Mouse (Mus musculus) urinary bladder, adult 2 months (tissue): Measurements from ENCODE around the gene Tmem126b. TPM values are rescaled to one million over a fixed set of nuclear protein-coding genes. Genes with fewer than 3 reads are reported as not detected.

Experiments
- DNase-seq: peaks from one replicate; pipeline ENCODE4 v3.0.0; 2022; ENCODE audit warnings: low spot score
- polyA plus RNA-seq: library from polyadenylated mRNA; depleted of rRNA; stranded (reverse); fragments of >200 nt; gene quantifications from 2 replicates; pipeline ENCODE4 v1.2.3, GENCODE M21; 2012; rRNA removed

Tmem126b gene
- 19.1 and 21.1 TPM in 2 replicates for polyA plus RNA-seq

DNA sequence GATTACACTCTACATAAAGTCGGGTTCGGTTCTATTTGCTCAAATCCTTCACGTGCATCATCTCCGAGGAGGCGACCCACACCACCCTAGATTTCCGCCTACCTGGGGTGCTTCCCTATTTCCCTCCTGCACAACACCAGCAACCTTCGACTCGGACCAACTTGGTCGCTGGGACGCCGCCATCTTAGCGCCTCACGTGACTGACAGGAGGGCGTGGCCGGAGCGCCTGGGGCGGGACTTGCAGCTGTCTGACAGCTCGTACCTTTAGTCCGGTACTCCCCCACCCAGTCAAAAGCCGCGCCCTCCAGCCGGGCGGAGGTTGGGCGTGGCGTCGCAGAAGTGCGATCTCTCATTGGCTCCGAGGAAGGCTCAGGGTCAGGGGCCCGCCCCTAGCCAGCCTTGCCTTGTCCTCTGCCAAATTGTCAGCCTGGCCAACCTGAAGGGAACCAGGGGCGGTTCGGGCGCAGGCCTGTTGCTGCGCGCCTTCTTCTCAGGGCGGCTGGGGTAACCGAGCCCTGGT is at the start of gene Tmem126b:
Tmem126b (minus strand) TSS at position 209 of the 520 bp plus-strand sequence.
- peak; percentile 95 for DNase-seq

DNA sequence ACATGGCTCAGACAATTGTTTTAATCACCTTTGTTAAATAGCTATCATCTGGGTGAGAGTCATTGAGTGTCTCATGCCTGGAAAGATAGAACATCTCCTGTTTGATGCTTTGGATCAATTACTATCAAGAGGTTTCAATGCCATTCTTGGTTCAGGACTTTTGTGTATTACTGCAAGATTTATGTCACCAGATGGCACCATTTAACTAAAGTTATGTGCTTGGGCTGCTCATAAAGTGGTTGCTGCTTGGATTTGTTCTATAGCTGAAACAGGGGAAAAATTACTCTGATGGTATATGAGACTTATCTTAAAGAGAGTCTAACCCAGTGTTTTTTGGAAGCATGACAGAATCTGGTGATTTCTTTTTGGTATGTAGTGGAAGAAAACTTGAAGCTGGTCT is 36.5 kb upstream of the Tmem126b start:
- no peak for DNase-seq

DNA sequence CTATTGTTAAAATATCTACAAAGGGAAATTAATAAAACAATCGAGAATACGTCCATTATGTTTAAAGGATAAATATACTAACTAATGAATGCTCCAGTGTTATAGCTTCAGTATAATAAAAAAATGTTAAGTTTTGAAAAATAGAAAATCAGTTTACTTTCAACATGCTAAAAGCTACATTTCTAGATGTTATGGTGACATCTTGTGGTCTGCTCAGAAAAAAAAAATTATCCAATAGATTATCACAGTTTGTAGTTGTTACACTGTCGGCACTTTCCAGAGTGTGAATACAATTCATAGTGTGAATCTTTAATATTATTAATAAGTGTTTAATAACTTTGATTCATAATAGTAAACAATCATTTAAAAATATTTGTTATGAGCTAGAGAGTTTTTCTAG is 32.3 kb upstream of the Tmem126b start:
- DNase-seq: no peak

DNA sequence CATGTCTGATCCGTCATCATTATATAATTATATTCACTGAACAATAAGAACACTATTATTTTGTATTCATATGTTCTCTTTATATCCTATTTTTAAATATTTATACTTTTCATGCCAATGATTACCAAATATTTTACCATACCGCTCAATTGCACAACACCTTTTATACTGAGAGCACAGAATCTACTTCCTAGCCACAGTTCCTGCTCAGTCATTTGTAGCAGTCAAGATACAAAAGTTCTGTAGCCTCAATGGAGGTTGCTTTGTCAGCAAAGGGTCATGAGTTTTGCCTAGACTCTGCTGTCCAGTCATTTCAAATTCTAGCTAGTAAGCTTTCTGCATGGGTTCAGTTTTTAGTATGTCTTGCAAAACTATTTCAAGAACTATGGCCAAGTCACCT is 6.8 kb upstream of the Tmem126b start:
- DNase-seq: no peak

DNA sequence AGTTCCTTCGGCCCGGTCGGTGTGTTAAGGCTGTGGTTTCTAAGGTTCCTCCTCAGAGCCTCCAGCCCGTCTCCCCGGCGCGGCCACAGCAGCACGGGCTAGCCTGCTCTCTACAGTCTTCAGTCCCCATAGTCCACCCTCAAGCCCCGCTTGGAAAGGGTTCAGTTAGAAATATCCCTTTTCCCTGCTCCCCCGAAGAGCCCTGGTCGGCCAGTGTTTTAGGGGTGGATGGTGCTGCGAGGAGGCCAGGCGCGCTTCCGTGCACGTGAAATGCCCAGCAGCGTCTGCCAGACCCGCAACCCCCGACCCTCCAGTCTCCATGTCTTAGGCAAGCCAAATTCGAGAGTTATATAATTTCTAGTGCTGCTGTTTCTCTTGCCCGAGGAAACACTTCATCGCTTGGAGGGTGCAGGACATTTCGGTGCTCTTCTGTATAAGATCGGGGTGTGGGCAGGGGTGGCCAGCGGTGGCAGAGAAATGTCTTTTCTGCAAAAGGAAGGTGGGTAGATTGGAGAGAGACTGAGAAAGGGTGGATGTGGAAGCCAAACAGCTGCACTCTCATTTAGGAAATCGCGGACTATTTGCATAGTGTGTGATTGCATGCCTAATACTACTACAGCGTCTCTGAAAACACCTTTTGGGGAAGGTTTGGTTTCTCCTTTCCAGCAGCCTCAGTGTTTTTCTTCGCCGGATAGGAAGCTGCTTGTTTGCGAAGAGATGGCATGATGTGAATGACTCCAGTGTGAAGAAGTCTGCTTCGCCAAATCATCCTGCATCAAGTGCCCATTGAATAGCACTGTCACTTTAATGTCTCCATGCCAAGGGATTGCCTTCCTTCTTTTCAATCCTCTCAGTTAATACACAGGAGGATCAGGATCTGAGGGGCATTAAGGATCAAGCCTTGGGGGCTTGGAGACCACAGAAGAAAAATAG is 778 bp upstream of the Tmem126b start, which contains the start of gene Dlg2:
Dlg2 (plus strand) TSS at position 360 of the 933 bp plus-strand sequence.
- DNase-seq: no peak

DNA sequence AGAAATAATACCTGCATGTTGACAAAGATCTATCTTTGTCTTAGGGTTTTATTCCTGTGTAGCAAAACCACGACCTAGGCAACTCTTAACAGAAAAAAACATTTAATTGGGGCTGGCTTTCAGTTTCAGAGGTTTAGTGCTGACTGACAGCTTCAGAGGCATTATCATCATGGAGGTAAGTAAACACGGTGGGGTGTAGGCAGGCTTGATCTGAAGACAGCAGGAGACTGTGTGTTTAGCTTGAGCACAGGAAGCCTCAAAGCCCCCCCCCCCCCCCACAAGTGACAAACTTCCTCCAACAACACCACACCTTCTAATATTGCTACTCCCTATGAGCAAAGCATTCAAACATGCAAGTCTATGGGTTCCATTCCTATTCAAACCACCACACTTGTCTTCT is 2.3 kb downstream of the Tmem126b start:
- DNase-seq: no peak

DNA sequence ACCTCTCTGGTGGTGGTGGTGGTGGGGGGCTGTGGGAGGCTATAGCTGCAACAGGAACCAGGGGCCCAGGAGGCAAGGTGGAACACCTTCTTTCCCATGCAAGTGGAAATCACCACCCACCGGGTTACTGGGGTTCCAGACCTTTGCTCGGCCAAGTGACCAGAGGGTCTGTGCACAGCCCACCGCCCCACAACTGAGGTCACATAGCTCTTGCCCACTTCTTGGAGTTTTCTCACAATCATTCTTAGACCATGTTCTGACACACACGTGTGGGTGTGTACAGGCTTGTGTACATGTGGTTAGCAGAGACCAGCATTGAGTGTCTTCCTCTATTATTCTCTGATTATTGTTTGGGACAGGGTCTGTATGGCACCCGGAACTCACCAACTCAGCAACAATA is 14.4 kb downstream of the Tmem126b start:
- no peak for DNase-seq

DNA sequence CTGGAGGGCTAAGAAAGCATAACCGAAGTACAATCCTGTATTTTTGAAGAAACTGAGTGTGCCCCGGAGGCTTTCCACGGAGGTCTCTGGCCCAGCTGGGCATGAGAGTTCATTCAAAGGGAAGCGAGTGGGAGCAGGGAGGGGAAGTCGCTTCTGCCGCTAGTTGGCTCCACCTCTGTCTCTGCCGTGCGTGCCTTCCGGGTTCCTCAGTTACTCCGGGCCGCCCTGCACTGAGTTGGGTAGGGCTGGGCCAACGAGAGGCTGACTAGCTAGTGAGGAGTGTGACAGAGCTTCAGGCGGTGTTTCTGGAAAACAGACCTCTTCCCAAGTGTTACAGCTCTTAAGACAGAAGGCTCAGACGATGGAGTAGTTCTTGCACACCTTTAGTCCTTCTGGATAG is 14.9 kb downstream of the Tmem126b start:
- no peak for DNase-seq

DNA sequence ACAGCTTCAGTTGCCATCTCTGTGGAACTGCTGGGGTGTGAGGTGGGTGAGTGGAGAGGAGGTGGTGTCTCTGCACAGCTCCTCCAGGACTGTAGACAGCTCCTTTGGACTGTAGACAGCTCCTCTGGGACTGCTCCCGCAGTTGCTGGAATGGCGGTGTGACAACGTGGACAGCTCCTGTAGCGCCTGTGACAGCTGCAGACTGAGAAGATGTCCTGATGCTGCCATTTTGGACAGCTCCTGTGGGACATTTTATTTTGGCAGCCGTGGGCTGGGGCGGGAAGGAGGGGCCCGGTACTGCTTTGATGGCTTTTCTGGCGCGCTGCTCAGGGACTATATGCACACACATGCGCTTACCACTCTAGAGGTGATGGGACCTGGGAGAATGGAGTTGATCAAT is 15.5 kb downstream of the Tmem126b start:
- no peak for DNase-seq

DNA sequence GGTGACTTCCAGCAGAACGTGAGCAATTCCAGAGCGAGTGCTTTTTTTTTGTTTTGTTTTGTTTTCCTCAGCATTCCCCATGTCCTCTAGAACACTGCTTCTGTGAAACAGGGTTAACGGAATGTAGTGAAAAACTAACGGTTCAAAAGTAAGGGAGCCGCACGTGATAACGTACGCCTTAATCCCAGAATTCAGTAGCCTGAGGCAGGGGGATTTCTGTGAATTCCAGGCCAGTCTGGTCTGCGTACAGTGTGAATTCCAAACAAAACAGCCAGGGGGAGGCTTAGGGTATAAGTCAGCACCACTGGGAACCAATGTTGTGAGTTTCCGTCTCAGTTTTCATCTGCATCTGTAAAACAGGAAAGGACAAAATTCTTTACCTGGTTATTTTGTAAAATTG is 18.3 kb downstream of the Tmem126b start:
- DNase-seq: no peak

DNA sequence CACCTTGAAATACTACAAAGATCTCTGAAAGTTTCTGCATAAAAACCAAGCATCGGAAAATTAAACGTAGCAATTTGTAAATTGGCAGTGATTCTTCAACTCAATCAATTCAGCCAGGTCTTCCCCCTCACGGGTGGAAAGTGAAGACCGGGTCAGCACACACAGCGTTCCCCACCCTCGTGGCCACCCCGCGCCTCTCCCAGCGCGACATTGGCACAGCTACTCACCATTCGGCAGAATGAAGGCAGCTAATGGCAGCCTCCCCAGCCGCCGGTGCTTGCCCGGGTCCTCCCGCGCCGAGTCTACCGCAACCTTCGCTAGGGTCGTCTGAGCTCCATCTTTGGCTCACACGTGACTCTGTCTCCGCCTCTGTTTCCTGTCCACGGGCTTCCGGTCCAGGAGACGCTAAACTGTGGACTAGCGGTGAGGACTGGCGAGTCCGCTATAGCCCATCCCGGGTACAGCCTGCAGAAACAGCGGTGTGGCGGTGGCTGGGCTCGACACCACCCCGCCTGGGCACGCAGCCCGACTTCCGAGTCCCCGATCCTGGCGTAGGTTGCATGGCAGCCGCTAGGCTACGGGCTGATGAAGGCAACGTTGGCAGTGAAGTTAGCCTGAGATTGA is 18.8 kb downstream of the Tmem126b start, which contains the start of gene Tmem126a:
Tmem126a (minus strand) TSS at position 385 of the 624 bp plus-strand sequence.
- peak; percentile 65 for DNase-seq

DNA sequence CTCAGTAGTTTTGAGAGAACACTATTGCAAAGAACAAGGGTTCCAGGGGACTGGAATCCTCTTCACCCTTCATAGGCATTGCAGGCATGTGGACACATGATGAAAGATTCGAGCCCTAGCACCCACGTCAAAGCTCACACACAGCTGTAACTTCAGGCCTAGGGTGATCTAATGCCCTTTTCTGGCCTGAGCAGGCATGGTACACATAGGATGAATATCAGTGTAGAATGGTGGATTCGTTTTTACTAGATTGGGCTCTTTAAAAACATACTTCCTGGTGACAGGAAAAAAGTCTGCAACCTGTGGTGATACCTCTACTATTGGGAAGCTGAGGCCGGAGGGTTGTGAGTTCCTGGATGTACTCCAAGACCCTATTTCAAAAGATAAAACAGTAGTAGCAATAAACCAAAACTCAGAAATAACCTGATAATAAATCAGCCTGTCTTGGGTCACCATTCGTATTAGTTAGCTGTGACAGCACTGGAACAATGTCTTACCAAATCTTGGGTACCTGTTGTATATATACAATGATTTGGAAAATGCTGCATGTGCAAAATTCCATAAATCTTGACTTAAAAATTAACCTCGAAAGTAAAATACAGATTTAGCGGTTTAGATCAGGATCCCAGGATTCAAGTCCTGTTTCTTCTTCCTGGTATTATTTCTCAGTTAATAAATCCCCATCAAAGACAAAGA is 19.5 kb downstream of the Tmem126b start:
- DNase-seq: no peak

DNA sequence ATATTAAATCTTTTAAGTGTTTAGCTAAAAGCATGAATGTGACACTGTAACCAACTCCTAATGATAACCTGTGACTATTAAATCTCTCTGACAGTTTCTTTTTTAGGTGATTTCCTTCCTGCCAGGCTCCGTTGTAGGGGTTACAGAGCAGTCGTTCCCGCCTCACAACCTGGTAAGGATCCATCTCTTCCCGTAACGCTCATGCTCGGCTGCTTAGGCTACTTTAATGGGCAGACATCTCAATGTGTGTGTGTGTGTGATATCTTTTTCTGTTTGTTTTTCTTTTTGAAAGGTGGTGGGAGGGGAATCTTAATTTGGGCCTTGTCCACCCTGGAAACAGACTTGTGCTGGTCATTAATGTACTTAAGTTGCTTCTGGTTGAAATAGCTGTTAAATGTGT is 31.6 kb downstream of the Tmem126b start:
- no peak for DNase-seq

DNA sequence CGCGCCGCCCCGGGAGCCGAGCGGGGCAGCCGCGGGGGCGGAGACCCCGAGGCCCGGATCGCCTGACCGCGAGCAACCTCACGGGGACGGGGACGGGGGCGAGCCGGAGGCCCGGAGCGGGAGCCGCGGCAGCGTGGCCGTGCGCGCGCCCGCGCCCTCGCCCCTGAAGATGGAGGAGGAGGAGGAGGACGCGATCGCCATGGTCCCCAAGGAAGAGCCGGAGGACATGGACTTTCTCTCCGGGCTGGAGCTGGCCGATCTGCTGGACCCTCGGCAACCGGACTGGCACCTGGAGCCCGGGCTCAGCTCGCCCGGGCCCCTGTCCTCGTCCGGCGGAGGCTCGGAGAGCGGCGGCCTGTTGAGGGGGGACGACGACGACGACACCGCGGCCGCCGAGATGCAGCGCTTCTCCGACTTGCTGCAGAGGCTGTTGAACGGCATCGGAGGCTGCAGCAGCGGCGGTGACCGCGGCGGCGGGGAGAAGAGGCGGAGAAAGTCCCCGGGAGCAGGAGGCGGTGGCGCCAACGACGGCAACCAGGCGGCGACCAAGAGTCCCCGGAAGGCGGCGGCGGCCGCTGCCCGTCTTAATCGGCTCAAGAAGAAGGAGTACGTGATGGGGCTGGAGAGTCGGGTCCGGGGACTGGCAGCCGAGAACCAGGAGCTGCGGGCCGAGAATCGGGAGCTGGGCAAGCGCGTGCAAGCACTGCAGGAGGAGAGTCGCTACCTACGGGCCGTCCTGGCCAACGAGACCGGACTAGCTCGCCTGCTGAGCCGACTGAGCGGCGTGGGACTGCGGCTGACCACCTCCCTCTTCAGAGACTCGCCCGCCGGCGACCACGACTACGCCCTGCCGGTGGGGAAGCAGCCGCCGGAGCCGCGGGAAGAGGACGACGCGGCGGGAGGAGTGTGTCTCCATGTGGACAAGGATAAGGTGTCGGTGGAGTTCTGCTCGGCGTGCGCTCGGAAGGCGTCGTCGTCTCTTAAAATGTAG is 32.4 kb downstream of the Tmem126b start:
- peak; percentile 75 for DNase-seq

DNA sequence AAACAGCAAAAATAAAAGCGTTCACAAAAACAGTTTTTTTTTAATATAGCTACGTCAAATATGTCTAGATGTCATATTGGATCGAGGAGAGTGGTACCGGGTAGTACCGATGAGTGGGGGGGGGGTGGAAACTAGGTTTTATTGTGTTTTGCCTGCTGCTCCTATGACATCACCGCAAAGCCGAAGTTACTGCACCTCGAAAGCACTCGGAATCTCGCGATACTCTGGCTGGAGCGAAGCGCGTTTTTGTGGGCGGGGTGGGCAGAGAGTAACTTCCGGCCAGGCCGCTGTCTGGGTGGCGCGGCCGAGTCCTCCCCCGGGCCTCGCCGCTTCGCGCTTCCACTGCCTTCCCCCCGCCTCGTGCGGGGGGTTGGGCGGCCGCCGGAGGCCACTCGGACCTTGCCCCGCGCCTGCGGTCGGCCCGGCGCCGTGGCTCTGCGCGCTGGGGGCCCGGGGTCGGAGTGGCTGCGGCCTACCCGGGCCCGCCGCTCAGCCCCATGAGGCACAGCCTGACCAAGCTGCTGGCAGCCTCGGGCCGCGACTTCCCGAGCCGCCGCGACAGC is 33.2 kb downstream of the Tmem126b start, which contains the start of gene Crebzf:
Crebzf (plus strand) TSS at position 212 of the 563 bp plus-strand sequence.
- DNase-seq: peak; percentile 89

DNA sequence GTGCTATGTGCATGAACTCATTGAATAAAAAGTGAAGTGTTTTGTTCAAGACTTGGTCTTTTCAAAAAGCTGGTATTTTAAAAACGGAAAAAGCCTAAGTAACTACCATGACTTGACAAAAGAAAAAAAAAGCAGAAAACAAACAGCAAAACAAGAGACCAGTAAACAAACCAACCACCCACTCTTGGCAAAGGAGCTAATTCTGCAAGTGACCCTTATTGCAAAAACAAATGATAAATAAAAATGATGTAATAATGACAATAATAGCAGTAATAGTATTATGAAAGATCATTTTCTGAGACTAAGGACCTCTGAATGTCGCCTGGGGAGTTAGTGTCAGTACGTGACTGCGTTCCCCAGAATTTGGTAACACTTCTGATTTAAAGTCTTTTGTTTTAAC is 33.7 kb downstream of the Tmem126b start:
- DNase-seq: no peak

DNA sequence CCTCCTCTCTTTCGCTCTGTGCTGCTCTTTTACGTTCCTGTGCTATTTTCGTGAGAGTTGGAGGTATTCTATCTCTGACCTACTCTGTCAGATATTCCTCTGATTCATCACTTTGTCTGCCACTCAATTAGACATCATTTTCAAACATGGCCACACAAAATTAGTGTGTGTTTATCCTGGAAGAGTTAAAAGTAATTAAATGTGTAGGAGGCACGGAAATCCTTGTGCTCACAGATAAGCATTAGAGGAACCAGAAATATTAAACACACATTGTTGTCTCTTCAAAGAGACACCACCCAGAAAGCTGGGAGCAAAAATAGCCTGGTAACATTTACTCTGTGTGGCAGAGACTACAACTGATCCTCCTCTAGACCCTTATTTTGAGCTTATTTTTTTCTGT is 35.8 kb downstream of the Tmem126b start:
- DNase-seq: no peak

DNA sequence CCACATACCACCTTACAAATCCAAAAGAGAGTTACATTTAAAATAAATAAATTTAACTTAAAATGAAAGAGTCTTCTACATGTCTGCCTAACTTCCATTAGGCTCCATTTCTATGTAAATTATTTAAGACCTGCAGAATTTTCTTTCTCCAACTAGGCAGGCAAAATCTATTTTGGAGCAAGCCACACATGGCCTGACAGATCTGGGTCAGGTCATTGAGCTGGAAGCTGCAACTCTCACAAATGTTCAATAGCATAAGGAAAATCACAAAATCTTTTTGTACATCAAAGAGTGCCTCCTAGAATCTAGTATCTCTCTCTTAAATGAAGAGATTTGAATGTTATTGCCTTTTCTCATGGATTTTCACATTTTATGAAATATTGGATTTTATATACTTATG is 43.6 kb downstream of the Tmem126b start:
- DNase-seq: no peak

DNA sequence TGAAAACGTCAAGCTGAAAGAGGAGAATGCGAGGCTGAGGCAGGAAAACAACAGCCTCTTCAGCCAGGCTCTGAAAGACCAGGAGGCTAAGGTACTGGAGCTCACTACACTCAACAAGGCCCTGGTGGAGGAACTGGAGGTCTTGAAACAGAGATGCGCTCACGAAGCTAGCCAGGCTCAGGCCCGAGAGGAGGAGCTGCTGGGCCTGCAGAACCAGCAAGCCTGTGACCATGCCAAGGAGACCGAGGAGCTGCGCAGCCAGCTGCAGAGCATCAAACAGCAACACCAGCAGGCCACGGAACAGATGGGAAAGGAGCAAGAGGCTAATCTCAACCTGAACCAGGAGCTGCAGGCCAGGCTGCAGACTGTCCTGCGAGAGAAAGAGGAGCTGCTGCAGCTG is 48.8 kb downstream of the Tmem126b start:
- no peak for DNase-seq
